Mouse (Mus musculus): Measurements from ENCODE around the gene Col16a1. TPM values are rescaled to one million over a fixed set of nuclear protein-coding genes. Genes with fewer than 3 reads are reported as not detected.

Gene Col16a1
- total and polyA plus RNA-seq, 3 experiments = 0.25 to 0.50 TPM; not detected in 1

GRCm38 (mm10) chr4:130110091-130110490, 62.5 kb downstream of the Col16a1 start (continued):
- TF ChIP-seq JUND (IDR thresholded peaks at IDR 0.05; ENCODE audit: low read depth, low read length) (no peak), MYC (IDR thresholded peaks at IDR 0.05; ENCODE audit: low read depth, low read length) (no peak), UBTF (IDR thresholded peaks at IDR 0.05; ENCODE audit: borderline replicate concordance, insufficient read depth, low read depth, low read length) (no peak), POLR2AphosphoS5 (IDR thresholded peaks at IDR 0.05; ENCODE audit: borderline replicate concordance, low read depth, low read length) (no peak), SMC3 (IDR thresholded peaks at IDR 0.05; ENCODE audit: low read depth, low read length) (no peak), POLR2AphosphoS2 (IDR thresholded peaks at IDR 0.05; ENCODE audit: low read length) (no peak)

- Histone ChIP-seq H3K4me3 (ENCODE audit: control insufficient read depth in 1 of 2, insufficient read depth in 1 of 2, low read depth in 2 of 2, low read length in 2 of 2) (no peak overlapping the region), H3K79me2 (ENCODE audit: control insufficient read depth, insufficient read depth, low read length, poor library complexity) (no peaks in the 10 kb centered on the region; the same call in 1 of the 2 replicates), H3K9me3 (replicated peaks; ENCODE audit: insufficient read depth, low read length) (no peaks in the 10 kb centered on the region), H3K27ac (ENCODE audit: control insufficient read depth, low read depth, low read length) (peak overlapping the region; percentile 8; the same call in 1 of the 2 replicates), H3K9ac (ENCODE audit: control insufficient read depth, low read depth, low read length, poor library complexity, severe bottlenecking) (no peak overlapping the region), H3K4me1 (ENCODE audit: control insufficient read depth in 1 of 2, insufficient read depth in 2 of 2, low read length in 2 of 2) (peaks cover 0 to 14% of the 10 kb centered on the region in 2 experiments; a peak in 3 of 4 replicates), H3K27me3 (ENCODE audit: control insufficient read depth in 1 of 2, insufficient read depth in 2 of 2, low read length in 2 of 2) (no peaks in the 10 kb centered on the region), H3K36me3 (ENCODE audit: control insufficient read depth in 1 of 2, insufficient read depth in 2 of 2, low read length in 2 of 2) (peaks cover 0 to 12% of the 10 kb centered on the region in 2 experiments; a peak in 2 of 4 replicates)
- TF ChIP-seq CHD1 (IDR thresholded peaks at IDR 0.05; ENCODE audit: low read depth, low read length) (no peak), MXI1 (IDR thresholded peaks at IDR 0.05; ENCODE audit: low read depth, low read length) (no peak), EP300 (IDR thresholded peaks at IDR 0.05; ENCODE audit: low read depth in 1 of 2, low read length in 2 of 2) (no peak), TCF12 (IDR thresholded peaks at IDR 0.05; ENCODE audit: low read depth, low read length) (no peak), POLR2AphosphoS2 (IDR thresholded peaks at IDR 0.05; ENCODE audit: low read length) (no peak), TBP (IDR thresholded peaks at IDR 0.05; ENCODE audit: low read depth, low read length) (no peak), CHD2 (IDR thresholded peaks at IDR 0.05; ENCODE audit: low read length) (no peak), NELFE (IDR thresholded peaks at IDR 0.05; ENCODE audit: low read depth, low read length) (no peak), NRF1 (IDR thresholded peaks at IDR 0.05; ENCODE audit: insufficient read depth, low read depth, low read length, poor library complexity, severe bottlenecking) (no peak), ELF1 (IDR thresholded peaks at IDR 0.05; ENCODE audit: low read depth, low read length) (no peak), MYB (IDR thresholded peaks at IDR 0.05; ENCODE audit: low read depth, low read length) (no peak), ZNF384 (IDR thresholded peaks at IDR 0.05; ENCODE audit: low read depth, low read length) (no peak), ZMIZ1 (IDR thresholded peaks at IDR 0.05; ENCODE audit: low read depth, low read length) (no peak), GATA1 (IDR thresholded peaks at IDR 0.05; ENCODE audit: low read depth, low read length) (no peak), HCFC1 (IDR thresholded peaks at IDR 0.05; ENCODE audit: low read depth, low read length) (no peak), TAL1 (IDR thresholded peaks at IDR 0.05; ENCODE audit: low read length) (no peak), ZKSCAN1 (IDR thresholded peaks at IDR 0.05; ENCODE audit: low read depth, low read length) (no peak), BHLHE40 (IDR thresholded peaks at IDR 0.05; ENCODE audit: borderline replicate concordance, low read depth, low read length) (no peak)
- peak; percentile 57 for DNase-seq (ENCODE audit: low read depth, low spot score)
These were observed 64.7 kb downstream of the Col16a1 start for GRCm38 (mm10) chr4:130112299-130112698.
